Mouse (Mus musculus): Measurements from ENCODE around the gene Spon1. TPM values are rescaled to one million over a fixed set of nuclear protein-coding genes. Genes with fewer than 3 reads are reported as not detected.

Gene Spon1
- polyA plus RNA-seq, 1 experiment from 2014 or later = 77.1 TPM

GRCm38 (mm10) chr7:113856067-113856466 lies 90.3 kb downstream of the Spon1 start:
- Histone ChIP-seq H3K36me3 (no peaks in the 10 kb centered on the region), H3K27ac (no peak overlapping the region), H3K27me3 (ENCODE audit: insufficient read depth, poor library complexity, severe bottlenecking) (no peaks in the 10 kb centered on the region), H3K4me1 (replicated peaks) (no peaks in the 10 kb centered on the region), H3K9me3 (no peaks in the 10 kb centered on the region), H3K4me3 (no peak overlapping the region)
- 69% methylated on average over 3 of the region's 3 CpGs for WGBS
- no peak for DNase-seq (ENCODE audit: low spot score)

GRCm38 (mm10) chr7:113859480-113859881 lies 93.7 kb downstream of the Spon1 start:
- Histone ChIP-seq H3K36me3 (no peaks in the 10 kb centered on the region), H3K4me1 (replicated peaks) (no peaks in the 10 kb centered on the region), H3K9me3 (no peaks in the 10 kb centered on the region), H3K27ac (no peak overlapping the region), H3K27me3 (ENCODE audit: insufficient read depth, poor library complexity, severe bottlenecking) (no peaks in the 10 kb centered on the region), H3K4me3 (no peak overlapping the region)
- 76% methylated on average over 5 of the region's 5 CpGs for WGBS
- DNase-seq (ENCODE audit: low spot score) = no peak

DNA sequence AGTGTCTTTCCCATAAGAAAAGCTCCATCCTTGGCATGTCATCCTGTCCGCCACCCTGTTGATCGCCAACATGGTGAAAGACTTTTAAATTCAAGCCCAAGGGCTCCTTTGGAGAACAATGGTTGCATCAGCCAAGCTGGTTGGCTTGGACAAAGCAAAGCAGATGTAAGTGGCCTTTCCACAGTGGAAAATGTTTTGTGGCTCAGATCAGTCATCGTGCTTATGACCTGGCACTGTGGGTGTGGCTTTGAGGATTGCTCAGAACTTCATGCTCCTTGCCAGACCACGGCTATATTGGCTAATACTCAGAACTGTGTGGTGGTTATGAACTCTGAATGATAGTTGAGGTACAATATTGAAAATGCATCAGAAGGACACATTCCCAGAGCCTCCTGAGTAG lies 96.2 kb downstream of the Spon1 start:
- WGBS = 93% methylated on average over 4 of the region's 4 CpGs
- no peak for DNase-seq (ENCODE audit: low spot score)
- Histone ChIP-seq H3K9me3 (no peaks in the 10 kb centered on the region), H3K4me3 (no peak overlapping the region), H3K27ac (no peak overlapping the region), H3K27me3 (ENCODE audit: insufficient read depth, poor library complexity, severe bottlenecking) (no peaks in the 10 kb centered on the region), H3K4me1 (replicated peaks) (peaks cover 4% of the 10 kb centered on the region; the same call in 1 of the 2 replicates), H3K36me3 (no peaks in the 10 kb centered on the region)

DNA sequence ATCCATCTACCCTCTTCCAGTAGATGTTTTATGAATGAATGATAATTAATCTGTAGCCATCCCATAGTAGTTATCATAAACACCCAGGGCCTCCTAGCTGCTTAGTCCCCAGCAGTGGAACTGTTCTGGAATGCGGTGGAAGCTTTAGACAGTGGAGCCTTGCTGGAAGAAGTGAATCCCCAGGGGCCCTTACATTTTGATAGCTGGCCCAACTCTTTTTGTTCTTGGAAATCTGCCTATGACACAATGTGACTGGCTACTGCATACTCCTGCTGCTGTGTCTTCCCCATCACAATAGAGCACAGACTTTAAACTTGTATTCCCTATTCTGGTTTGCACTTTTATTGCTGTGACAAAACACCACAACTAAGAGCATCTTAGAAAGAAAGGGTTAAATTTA lies 107.0 kb downstream of the Spon1 start:
- no peaks in the 10 kb centered on the region for H3K9me3 ChIP-seq
- 88% methylated on average over 1 of the region's 1 CpGs for WGBS
- no peaks in the 10 kb centered on the region for H3K27me3 ChIP-seq (ENCODE audit: insufficient read depth, poor library complexity, severe bottlenecking)
- H3K36me3 ChIP-seq = no peaks in the 10 kb centered on the region
- no peak overlapping the region for H3K4me3 ChIP-seq
- no peak for DNase-seq (ENCODE audit: low spot score)
- H3K4me1 ChIP-seq (replicated peaks) = no peaks in the 10 kb centered on the region
- H3K27ac ChIP-seq = no peak overlapping the region

- WGBS = 89% methylated on average over 4 of the region's 4 CpGs
- H3K9me3 ChIP-seq = no peaks in the 10 kb centered on the region
- DNase-seq (ENCODE audit: low spot score) = no peak
- H3K27me3 ChIP-seq (ENCODE audit: insufficient read depth, poor library complexity, severe bottlenecking) = no peaks in the 10 kb centered on the region
- H3K4me1 ChIP-seq (replicated peaks) = no peaks in the 10 kb centered on the region
- no peak overlapping the region for H3K27ac ChIP-seq
- H3K4me3 ChIP-seq = no peak overlapping the region
- H3K36me3 ChIP-seq = no peaks in the 10 kb centered on the region
Measured at GRCm38 (mm10) chr7:113877451-113877850, 111.7 kb downstream of the Spon1 start.

- no peaks in the 10 kb centered on the region for H3K27me3 ChIP-seq (ENCODE audit: insufficient read depth, poor library complexity, severe bottlenecking)
- no peak overlapping the region for H3K27ac ChIP-seq
- no peaks in the 10 kb centered on the region for H3K36me3 ChIP-seq
- no peak for DNase-seq (ENCODE audit: low spot score)
- no peaks in the 10 kb centered on the region for H3K9me3 ChIP-seq
- WGBS = 91% methylated on average over 5 of the region's 5 CpGs
- H3K4me3 ChIP-seq = no peak overlapping the region
- H3K4me1 ChIP-seq (replicated peaks) = no peaks in the 10 kb centered on the region
Measured at GRCm38 (mm10) chr7:113877926-113878325, 112.1 kb downstream of the Spon1 start.

GRCm38 (mm10) chr7:113879085-113879501 lies 113.3 kb downstream of the Spon1 start:
- DNase-seq (ENCODE audit: low spot score) = no peak
- Histone ChIP-seq H3K36me3 (no peaks in the 10 kb centered on the region), H3K27ac (no peak overlapping the region), H3K4me3 (no peak overlapping the region), H3K9me3 (no peaks in the 10 kb centered on the region), H3K27me3 (ENCODE audit: insufficient read depth, poor library complexity, severe bottlenecking) (no peaks in the 10 kb centered on the region), H3K4me1 (replicated peaks) (no peaks in the 10 kb centered on the region)
- WGBS = 76% methylated on average over 7 of the region's 7 CpGs

DNA sequence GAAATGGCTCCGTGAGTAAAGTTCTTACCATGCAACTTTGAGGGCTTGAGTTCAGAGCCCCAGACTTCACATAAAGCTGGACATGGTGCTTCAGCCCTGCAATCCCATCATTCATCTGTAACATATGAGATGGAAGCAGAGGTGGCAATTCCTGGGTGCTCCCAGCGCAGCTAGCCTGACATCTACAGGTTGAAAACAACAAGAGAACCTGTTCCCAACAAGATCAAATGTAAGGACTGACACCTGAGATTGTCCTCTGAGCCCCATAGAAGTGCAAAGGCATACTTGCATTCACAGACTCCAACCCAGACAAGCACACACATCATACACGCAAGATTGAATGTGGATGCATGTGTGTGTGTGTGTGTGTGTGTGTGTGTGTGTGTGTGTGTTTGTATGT lies 114.2 kb downstream of the Spon1 start:
- Histone ChIP-seq H3K4me1 (replicated peaks) (no peaks in the 10 kb centered on the region), H3K4me3 (no peak overlapping the region), H3K27ac (no peak overlapping the region), H3K36me3 (no peaks in the 10 kb centered on the region), H3K9me3 (no peaks in the 10 kb centered on the region), H3K27me3 (ENCODE audit: insufficient read depth, poor library complexity, severe bottlenecking) (no peaks in the 10 kb centered on the region)
- DNase-seq (ENCODE audit: low spot score) = no peak
- 89% methylated on average over 3 of the region's 3 CpGs for WGBS

DNA sequence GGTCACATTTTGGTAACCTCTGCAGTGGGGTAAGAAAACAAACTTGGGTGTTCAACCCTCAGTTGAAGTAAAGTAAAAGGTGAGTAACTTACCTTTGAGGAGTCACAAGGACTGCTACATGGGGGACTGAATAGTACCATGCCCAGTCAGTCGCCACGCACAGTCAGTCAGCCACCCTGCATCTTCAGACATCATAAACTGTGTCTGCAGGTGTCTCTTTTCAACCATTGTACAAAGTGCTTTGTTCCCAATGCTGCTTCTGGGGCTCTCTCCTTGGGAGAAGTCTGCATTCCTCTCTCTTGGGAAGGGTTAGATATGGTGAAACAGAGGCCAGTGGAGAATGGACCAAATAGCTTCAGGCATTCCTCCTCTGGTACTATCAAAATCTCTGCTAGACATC lies 125.0 kb downstream of the Spon1 start:
- no peaks in the 10 kb centered on the region for H3K27me3 ChIP-seq (ENCODE audit: insufficient read depth, poor library complexity, severe bottlenecking)
- peaks cover 5% of the 10 kb centered on the region for H3K9me3 ChIP-seq
- H3K4me1 ChIP-seq (replicated peaks) = no peaks in the 10 kb centered on the region
- no peak overlapping the region for H3K4me3 ChIP-seq
- no peak overlapping the region for H3K27ac ChIP-seq
- 92% methylated on average over 2 of the region's 2 CpGs for WGBS
- no peak for DNase-seq (ENCODE audit: low spot score)
- H3K36me3 ChIP-seq = peaks cover 3% of the 10 kb centered on the region; the same call in 1 of the 2 replicates

GRCm38 (mm10) chr7:113891491-113891890 lies 125.7 kb downstream of the Spon1 start:
- Histone ChIP-seq H3K36me3 (peaks cover 3% of the 10 kb centered on the region; the same call in 1 of the 2 replicates), H3K9me3 (peaks cover 5% of the 10 kb centered on the region), H3K27me3 (ENCODE audit: insufficient read depth, poor library complexity, severe bottlenecking) (no peaks in the 10 kb centered on the region), H3K27ac (no peak overlapping the region), H3K4me1 (replicated peaks) (no peaks in the 10 kb centered on the region), H3K4me3 (no peak overlapping the region)
- no peak for DNase-seq (ENCODE audit: low spot score)
- 90% methylated on average over 6 of the region's 6 CpGs for WGBS

- H3K9me3 ChIP-seq = peaks cover 5% of the 10 kb centered on the region
- 86% methylated on average over 7 of the region's 7 CpGs for WGBS
- no peaks in the 10 kb centered on the region for H3K27me3 ChIP-seq (ENCODE audit: insufficient read depth, poor library complexity, severe bottlenecking)
- no peaks in the 10 kb centered on the region for H3K4me1 ChIP-seq (replicated peaks)
- DNase-seq (ENCODE audit: low spot score) = no peak
- H3K27ac ChIP-seq = no peak overlapping the region
- no peak overlapping the region for H3K4me3 ChIP-seq
- peaks cover 3% of the 10 kb centered on the region; the same call in 1 of the 2 replicates for H3K36me3 ChIP-seq
Measured at GRCm38 (mm10) chr7:113893944-113894662, 128.3 kb downstream of the Spon1 start.

DNA sequence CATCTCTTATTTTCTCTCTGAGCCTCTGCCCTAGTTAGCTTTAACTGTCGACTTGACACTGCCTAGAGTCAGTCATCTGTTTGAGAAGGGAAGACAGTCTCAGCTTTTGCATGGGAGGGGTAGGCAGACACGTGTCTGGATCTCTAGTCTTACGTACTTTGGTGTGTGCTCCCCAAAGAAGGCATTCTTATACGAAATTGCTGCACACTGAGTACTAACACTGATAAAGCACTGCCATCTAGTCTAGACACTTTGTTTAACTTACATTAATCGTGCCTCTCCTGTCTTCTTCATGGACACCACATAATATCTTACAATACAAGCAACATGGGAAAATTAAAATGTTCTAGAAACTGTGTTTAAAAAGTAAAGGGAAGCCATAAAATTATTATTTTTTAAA lies 129.5 kb downstream of the Spon1 start:
- Histone ChIP-seq H3K36me3 (peaks cover 3% of the 10 kb centered on the region; the same call in 1 of the 2 replicates), H3K27me3 (ENCODE audit: insufficient read depth, poor library complexity, severe bottlenecking) (no peaks in the 10 kb centered on the region), H3K9me3 (peaks cover 5% of the 10 kb centered on the region), H3K4me3 (no peak overlapping the region), H3K27ac (no peak overlapping the region), H3K4me1 (replicated peaks) (no peaks in the 10 kb centered on the region)
- no peak for DNase-seq (ENCODE audit: low spot score)
- WGBS = 86% methylated on average over 5 of the region's 5 CpGs

GRCm38 (mm10) chr7:113898388-113898787 lies 132.6 kb downstream of the Spon1 start:
- Histone ChIP-seq H3K9me3 (no peaks in the 10 kb centered on the region; the same call in 1 of the 2 replicates), H3K36me3 (no peaks in the 10 kb centered on the region), H3K27ac (no peak overlapping the region), H3K27me3 (ENCODE audit: insufficient read depth, poor library complexity, severe bottlenecking) (no peaks in the 10 kb centered on the region), H3K4me1 (replicated peaks) (peaks cover 15% of the 10 kb centered on the region), H3K4me3 (no peak overlapping the region)
- no peak for DNase-seq (ENCODE audit: low spot score)

GRCm38 (mm10) chr7:113901511-113901910 lies 135.7 kb downstream of the Spon1 start:
- H3K27me3 ChIP-seq (ENCODE audit: insufficient read depth, poor library complexity, severe bottlenecking) = no peaks in the 10 kb centered on the region
- DNase-seq (ENCODE audit: low spot score) = no peak
- peaks cover 20% of the 10 kb centered on the region for H3K4me1 ChIP-seq (replicated peaks)
- no peaks in the 10 kb centered on the region for H3K36me3 ChIP-seq
- H3K27ac ChIP-seq = peak overlapping the region; percentile 70
- 80% methylated on average over 2 of the region's 2 CpGs for WGBS
- H3K4me3 ChIP-seq = no peak overlapping the region
- no peaks in the 10 kb centered on the region; the same call in 1 of the 2 replicates for H3K9me3 ChIP-seq

Measured in hindbrain, embryonic 10.5 days (tissue).